Mouse (Mus musculus): ENCODE data around the gene Ncstn.

The Ncstn gene

GRCm38 (mm10) chr1:172071556-172071955 lies 11.0 kb downstream of the Ncstn start:
- DNase-seq = peak; percentile 66

- DNase-seq = no peak
Observed at GRCm38 (mm10) chr1:172070227-172070626, 12.4 kb downstream of the Ncstn start.

- peak; percentile 78 to 89 for DNase-seq
Observed at GRCm38 (mm10) chr1:172064613-172065141, 17.9 kb downstream of the Ncstn start.

GRCm38 (mm10) chr1:172063291-172064023 lies 19.1 kb downstream of the Ncstn start:
- peak in 1 of 2 experiments; percentile 26 for DNase-seq

GRCm38 (mm10) chr1:172062101-172062500 lies 20.5 kb downstream of the Ncstn start:
- no peak for DNase-seq

GRCm38 (mm10) chr1:172061217-172061616 lies 21.4 kb downstream of the Ncstn start:
- DNase-seq = peak; percentile 83 to 90

- peak; percentile 83 to 92 for DNase-seq
Observed at GRCm38 (mm10) chr1:172060659-172061058, 21.9 kb downstream of the Ncstn start.

GRCm38 (mm10) chr1:172058874-172059273 lies 23.7 kb downstream of the Ncstn start:
- peak; percentile 68 to 76 for DNase-seq

GRCm38 (mm10) chr1:172058321-172058720 lies 24.3 kb downstream of the Ncstn start:
- DNase-seq = peak; percentile 60 to 73

GRCm38 (mm10) chr1:172057491-172057921 lies 25.1 kb downstream of the Ncstn start, which contains the start of gene Nhlh1:
Gene Nhlh1 (minus strand): TSS chr1:172057573.
- DNase-seq = peak; percentile 87 to 91

GRCm38 (mm10) chr1:172056251-172056650 lies 26.3 kb downstream of the Ncstn start:
- DNase-seq = peak; percentile 61 to 62

GRCm38 (mm10) chr1:172053541-172054440 lies 28.8 kb downstream of the Ncstn start:
- peak; percentile 70 to 76 for DNase-seq

- DNase-seq = peak in 1 of 2 experiments; percentile 32
Observed at GRCm38 (mm10) chr1:172052766-172053279, 29.8 kb downstream of the Ncstn start.

- peak; percentile 47 to 55 for DNase-seq
Observed at GRCm38 (mm10) chr1:172049131-172049782, 33.3 kb downstream of the Ncstn start.

GRCm38 (mm10) chr1:172048241-172048734 lies 34.3 kb downstream of the Ncstn start:
- peak in 1 of 2 experiments; percentile 50 for DNase-seq

- DNase-seq = peak; percentile 90 to 93
Observed at GRCm38 (mm10) chr1:172046938-172047337, 35.7 kb downstream of the Ncstn start.

- DNase-seq = peak in 1 of 2 experiments; percentile 23
Observed at GRCm38 (mm10) chr1:172046410-172046809, 36.2 kb downstream of the Ncstn start.

- peak in 1 of 2 experiments; percentile 2 for DNase-seq
Observed at GRCm38 (mm10) chr1:172029914-172030313, 52.7 kb downstream of the Ncstn start.

GRCm38 (mm10) chr1:172028394-172029275 lies 54.0 kb downstream of the Ncstn start, which contains the start of gene Vangl2:
Gene Vangl2 (minus strand): TSS chr1:172028444.
- no peak for DNase-seq

GRCm38 (mm10) chr1:172027809-172028102 lies 54.8 kb downstream of the Ncstn start:
- DNase-seq = peak in 1 of 2 experiments; percentile 41
